Mouse (Mus musculus) hindbrain, embryonic 12.5 days (tissue): ENCODE measurements around the gene Rcor1. TPM values are rescaled to one million over a fixed set of nuclear protein-coding genes. Genes with fewer than 3 reads are reported as not detected.
"Not testable (repeated sequence)": the region's sequence is repeated elsewhere in the genome, so short reads cannot be mapped to it uniquely, and the experiment has no call there.

Source experiments
- ATAC-seq: fragments of 200-750 bp; cut with Nextera tagmentation; 2 replicates; pipeline ENCODE4 v1.8.0; 2017; ENCODE audit warnings: moderate TSS enrichment; ENCODE audit not compliant: low FRiP score
- H3K27ac ChIP-seq: fragments of 300-500 bp; sonication (generic); 2 replicates; pipeline ENCODE4 v1.5.1; 2016; ENCODE audit warnings: mild to moderate bottlenecking
- H3K27me3 ChIP-seq: fragments of 300-500 bp; sonication (generic); 2 replicates; pipeline ENCODE4 v1.6.1; 2016; ENCODE audit warnings: mild to moderate bottlenecking
- H3K36me3 ChIP-seq: fragments of 300-500 bp; sonication (generic); 2 replicates; pipeline ENCODE4 v1.6.1; 2016; ENCODE audit warnings: mild to moderate bottlenecking
- H3K4me1 ChIP-seq: fragments of 300-500 bp; sonication (generic); 2 replicates; pipeline ENCODE4 v1.6.1; 2016
- H3K4me2 ChIP-seq: fragments of 300-500 bp; sonication (generic); replicated peaks from 2 replicates; pipeline ENCODE4 v1.6.1; 2016; ENCODE audit warnings: mild to moderate bottlenecking
- H3K4me3 ChIP-seq: fragments of 300-500 bp; sonication (generic); 2 replicates; pipeline ENCODE4 v1.5.1; 2016; ENCODE audit warnings: mild to moderate bottlenecking
- H3K9ac ChIP-seq: fragments of 300-500 bp; sonication (generic); 2 replicates; pipeline ENCODE4 v1.6.1; 2016; ENCODE audit warnings: mild to moderate bottlenecking, moderate library complexity
- H3K9me3 ChIP-seq: fragments of 300-500 bp; sonication (generic); replicated peaks from 2 replicates; pipeline ENCODE4 v1.6.1; 2016; ENCODE audit warnings: mild to moderate bottlenecking
- whole genome bisulfite sequencing: fragments of 180-500 bp; shearing (Covaris S2); methylation state at CpG from one replicate; pipeline ENCODE4 v1.1.7; 2016; 5-methylcytosine and 5-hydroxymethylcytosine counted together
- polyA plus RNA-seq: library from polyadenylated mRNA; unstranded; fragments of >200 nt; fragmentation: Nextera tagmentation; extraction: Ambion mirVana; gene quantifications from 2 replicates; pipeline ENCODE4 v1.2.1, GENCODE M21; 2016

Gene Rcor1
- polyA plus RNA-seq, 1 experiment from 2014 or later, result 10.0 TPM

DNA sequence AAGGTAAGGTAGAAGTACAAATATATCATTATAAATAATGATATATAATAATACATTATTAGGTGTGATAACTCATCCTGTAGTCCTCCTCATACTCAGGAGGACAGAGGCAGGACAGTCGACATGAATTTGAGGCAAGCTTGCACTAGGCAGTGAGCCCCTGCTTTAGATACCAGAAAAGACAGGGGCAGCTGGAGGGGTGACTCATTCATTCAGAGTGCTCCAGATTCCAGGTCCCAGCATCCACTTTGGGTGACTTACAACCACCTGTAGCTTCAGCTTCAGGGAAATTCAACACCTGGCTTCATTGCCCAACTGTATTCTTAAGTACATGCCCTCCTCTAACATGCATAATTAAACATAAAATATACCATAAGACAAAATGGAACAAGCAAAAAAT lies 7.7 kb downstream of the Rcor1 start:
- Histone ChIP-seq H3K4me3 (no peak overlapping the region), H3K4me2 (no peak overlapping the region), H3K36me3 (peaks cover 17% of the 10 kb centered on the region), H3K27ac (no peak overlapping the region), H3K9me3 (no peaks in the 10 kb centered on the region), H3K27me3 (no peaks in the 10 kb centered on the region), H3K4me1 (no peaks in the 10 kb centered on the region), H3K9ac (no peak overlapping the region)
- 90% methylated on average over 1 of the region's 1 CpGs for WGBS
- ATAC-seq, result no peak

DNA sequence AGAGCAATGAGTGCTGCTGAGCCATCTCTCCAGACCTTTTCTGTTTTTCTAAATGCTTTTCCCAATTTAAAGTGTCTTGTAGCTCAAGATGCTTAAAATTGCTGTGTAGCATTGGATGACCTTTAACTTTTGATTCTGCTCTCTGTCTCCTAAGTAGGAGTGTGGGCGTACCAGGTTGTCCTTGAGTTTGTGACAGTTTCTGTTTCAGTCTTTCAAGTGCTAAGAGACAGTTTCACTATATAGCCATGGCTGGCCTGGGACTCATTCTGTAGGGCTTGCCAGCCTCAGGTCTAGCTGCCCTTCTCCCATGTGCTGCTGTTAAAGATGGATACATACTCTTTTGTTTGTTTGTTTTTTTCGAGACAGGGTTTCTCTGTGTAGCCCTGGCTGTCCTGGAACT lies 9.1 kb downstream of the Rcor1 start:
- no peaks in the 10 kb centered on the region for H3K9me3 ChIP-seq
- no peaks in the 10 kb centered on the region for H3K27me3 ChIP-seq
- H3K4me2 ChIP-seq, result no peak overlapping the region
- no peaks in the 10 kb centered on the region for H3K4me1 ChIP-seq
- H3K36me3 ChIP-seq, result peaks cover 10% of the 10 kb centered on the region
- ATAC-seq, result no peak
- no peak overlapping the region for H3K4me3 ChIP-seq
- no peak overlapping the region for H3K27ac ChIP-seq
- no peak overlapping the region for H3K9ac ChIP-seq
- 87% methylated on average over 2 of the region's 2 CpGs for WGBS

DNA sequence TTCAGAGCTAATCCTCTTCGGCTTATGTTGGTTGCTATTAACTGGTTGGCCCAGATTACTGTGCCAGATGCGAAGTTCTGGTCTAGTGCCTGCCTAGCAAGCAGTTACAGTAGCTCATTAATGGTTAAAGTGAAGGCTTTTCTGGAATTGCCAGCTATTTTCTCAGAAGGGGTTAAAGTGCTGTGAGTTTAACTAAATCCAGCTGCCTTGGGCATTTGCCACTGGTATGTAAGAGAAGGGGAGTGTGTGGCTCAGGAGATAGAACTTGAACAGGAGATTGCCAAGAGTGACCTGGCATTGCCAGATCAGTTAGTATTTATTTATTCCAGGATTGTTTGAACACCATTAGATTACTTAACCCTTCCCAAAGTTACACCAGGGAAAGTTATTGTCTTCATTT lies 11.1 kb downstream of the Rcor1 start:
- no peak for ATAC-seq
- WGBS, result 93% methylated on average over 2 of the region's 2 CpGs
- H3K4me2 ChIP-seq, result no peak overlapping the region

DNA sequence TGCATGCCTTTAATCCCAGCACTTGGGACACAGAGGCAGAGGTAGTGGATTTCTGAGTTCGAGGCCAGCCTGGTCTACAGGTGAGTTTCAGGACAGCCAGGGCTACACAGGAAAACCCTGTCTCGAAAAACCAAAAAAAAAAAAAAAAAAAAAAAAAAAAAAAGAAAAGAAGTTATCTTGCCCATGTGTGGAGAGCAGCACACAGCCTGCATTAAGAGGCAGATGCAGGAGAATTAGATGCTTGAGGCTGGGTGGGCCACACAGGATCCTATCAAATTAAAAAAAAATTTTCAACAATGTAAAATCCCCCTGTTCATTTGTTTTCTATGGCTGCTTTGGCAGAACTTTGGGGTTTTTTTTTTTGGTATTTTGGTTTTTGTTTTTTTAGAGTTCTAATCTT lies 24.2 kb downstream of the Rcor1 start:
- no peak overlapping the region for H3K27ac ChIP-seq
- H3K36me3 ChIP-seq, result peaks cover 3% of the 10 kb centered on the region; the same call in 1 of the 2 replicates
- H3K27me3 ChIP-seq, result no peaks in the 10 kb centered on the region
- H3K4me3 ChIP-seq, result no peak overlapping the region
- H3K4me2 ChIP-seq, result no peak overlapping the region
- no peak for ATAC-seq
- no peaks in the 10 kb centered on the region for H3K9me3 ChIP-seq
- peaks cover 4% of the 10 kb centered on the region; the same call in 1 of the 2 replicates for H3K4me1 ChIP-seq
- WGBS, result 91% methylated on average over 2 of the region's 2 CpGs
- no peak overlapping the region for H3K9ac ChIP-seq

More for the DNA sequence above, 11.1 kb downstream of the Rcor1 start:
- no peak overlapping the region for H3K9ac ChIP-seq
- H3K4me1 ChIP-seq, result no peaks in the 10 kb centered on the region
- no peak overlapping the region for H3K27ac ChIP-seq
- no peaks in the 10 kb centered on the region for H3K27me3 ChIP-seq
- H3K4me3 ChIP-seq, result no peak overlapping the region
- H3K36me3 ChIP-seq, result peaks cover 9% of the 10 kb centered on the region
- no peaks in the 10 kb centered on the region for H3K9me3 ChIP-seq

DNA sequence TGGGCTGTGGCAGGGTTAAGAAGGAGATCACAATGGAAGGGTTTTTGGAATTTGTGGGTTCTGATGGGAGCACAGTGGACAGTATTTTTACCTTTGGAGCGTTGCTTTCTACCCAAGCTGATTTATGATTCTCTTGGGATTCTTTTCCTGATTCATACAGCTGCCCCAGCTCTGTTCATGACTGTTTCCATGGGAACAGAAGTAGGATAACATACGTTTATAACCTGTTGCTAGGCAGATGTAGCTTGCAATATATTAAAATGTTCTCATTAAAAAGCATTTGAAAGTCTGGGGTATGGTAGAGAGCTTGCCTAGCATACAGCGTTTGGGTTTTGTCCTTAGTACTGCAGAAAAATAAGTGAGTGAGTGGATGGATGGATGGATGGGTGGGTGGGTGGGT lies 25.1 kb downstream of the Rcor1 start:
- 85% methylated on average over 3 of the region's 3 CpGs for WGBS
- H3K27ac ChIP-seq, result no peak overlapping the region
- H3K27me3 ChIP-seq, result no peaks in the 10 kb centered on the region
- H3K4me3 ChIP-seq, result no peak overlapping the region
- H3K4me1 ChIP-seq, result peaks cover 4% of the 10 kb centered on the region; the same call in 1 of the 2 replicates
- no peak overlapping the region for H3K4me2 ChIP-seq
- no peak overlapping the region for H3K9ac ChIP-seq
- no peaks in the 10 kb centered on the region for H3K9me3 ChIP-seq
- no peaks in the 10 kb centered on the region for H3K36me3 ChIP-seq
- no peak for ATAC-seq

DNA sequence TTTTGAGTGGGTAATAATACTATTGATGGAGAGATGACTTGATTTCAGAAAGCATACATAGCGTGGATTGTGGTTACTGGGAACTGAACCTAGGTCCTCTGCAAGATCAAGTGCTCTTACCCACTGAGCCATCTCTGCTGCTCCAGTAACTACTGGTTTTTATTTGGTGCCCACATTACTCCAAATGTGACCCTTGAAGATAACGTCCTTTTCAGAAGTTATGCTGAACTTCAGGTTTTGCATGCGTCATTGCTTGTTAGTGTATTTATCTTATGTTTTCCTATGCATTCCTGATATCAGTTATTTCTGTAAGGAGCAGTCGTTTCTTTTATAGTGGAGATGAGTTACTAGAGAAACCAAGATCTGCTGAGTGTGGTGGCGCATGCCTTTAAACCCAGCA lies 26.2 kb downstream of the Rcor1 start:
- Histone ChIP-seq H3K4me1 (peaks cover 4% of the 10 kb centered on the region; the same call in 1 of the 2 replicates), H3K9ac (no peak overlapping the region), H3K27ac (no peak overlapping the region), H3K9me3 (no peaks in the 10 kb centered on the region), H3K4me2 (no peak overlapping the region), H3K4me3 (no peak overlapping the region), H3K27me3 (no peaks in the 10 kb centered on the region), H3K36me3 (no peaks in the 10 kb centered on the region)
- no peak for ATAC-seq
- WGBS, result 97% methylated on average over 5 of the region's 5 CpGs

GRCm38 (mm10) chr12:111067816-111068215 lies 28.7 kb downstream of the Rcor1 start:
- Histone ChIP-seq H3K9me3 (no peaks in the 10 kb centered on the region), H3K4me1 (peaks cover 10% of the 10 kb centered on the region; the same call in 1 of the 2 replicates), H3K9ac (no peak overlapping the region), H3K27me3 (no peaks in the 10 kb centered on the region), H3K27ac (no peak overlapping the region), H3K4me2 (no peak overlapping the region), H3K4me3 (no peak overlapping the region), H3K36me3 (no peaks in the 10 kb centered on the region)
- WGBS, result 91% methylated on average over 13 of the region's 13 CpGs
- ATAC-seq, result no peak

DNA sequence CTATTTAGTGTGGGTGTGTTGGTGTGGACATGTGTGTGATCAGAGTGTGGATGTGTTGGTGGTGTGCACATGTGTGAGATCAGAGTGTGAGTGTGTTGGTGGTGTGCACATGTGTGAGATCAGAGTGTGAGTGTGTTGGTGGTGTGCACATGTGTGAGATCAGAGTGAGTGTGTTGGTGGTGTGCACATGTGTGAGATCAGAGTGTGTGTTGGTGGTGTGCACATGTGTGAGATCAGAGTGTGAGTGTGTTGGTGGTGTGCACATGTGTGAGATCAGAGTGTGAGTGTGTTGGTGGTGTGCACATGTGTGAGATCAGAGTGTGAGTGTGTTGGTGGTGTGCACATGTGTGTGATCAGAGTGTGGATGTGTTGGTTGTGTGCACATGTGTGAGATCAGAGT lies 30.1 kb downstream of the Rcor1 start:
- not testable (repeated sequence) for H3K27ac ChIP-seq, H3K9ac ChIP-seq

GRCm38 (mm10) chr12:111071009-111071408 lies 31.9 kb downstream of the Rcor1 start:
- no peaks in the 10 kb centered on the region for H3K27me3 ChIP-seq
- H3K27ac ChIP-seq, result no peak overlapping the region
- no peak overlapping the region for H3K9ac ChIP-seq
- no peak for ATAC-seq
- no peak overlapping the region for H3K4me3 ChIP-seq
- 92% methylated on average over 5 of the region's 5 CpGs for WGBS
- no peak overlapping the region for H3K4me2 ChIP-seq
- H3K36me3 ChIP-seq, result no peaks in the 10 kb centered on the region
- peaks cover 6% of the 10 kb centered on the region; the same call in 1 of the 2 replicates for H3K4me1 ChIP-seq
- H3K9me3 ChIP-seq, result no peaks in the 10 kb centered on the region

More for the DNA sequence above, 30.1 kb downstream of the Rcor1 start:
- H3K4me1 ChIP-seq, H3K36me3 ChIP-seq, H3K4me3 ChIP-seq, H3K27me3 ChIP-seq, H3K9me3 ChIP-seq, H3K4me2 ChIP-seq, ATAC-seq: not testable (repeated sequence)

DNA sequence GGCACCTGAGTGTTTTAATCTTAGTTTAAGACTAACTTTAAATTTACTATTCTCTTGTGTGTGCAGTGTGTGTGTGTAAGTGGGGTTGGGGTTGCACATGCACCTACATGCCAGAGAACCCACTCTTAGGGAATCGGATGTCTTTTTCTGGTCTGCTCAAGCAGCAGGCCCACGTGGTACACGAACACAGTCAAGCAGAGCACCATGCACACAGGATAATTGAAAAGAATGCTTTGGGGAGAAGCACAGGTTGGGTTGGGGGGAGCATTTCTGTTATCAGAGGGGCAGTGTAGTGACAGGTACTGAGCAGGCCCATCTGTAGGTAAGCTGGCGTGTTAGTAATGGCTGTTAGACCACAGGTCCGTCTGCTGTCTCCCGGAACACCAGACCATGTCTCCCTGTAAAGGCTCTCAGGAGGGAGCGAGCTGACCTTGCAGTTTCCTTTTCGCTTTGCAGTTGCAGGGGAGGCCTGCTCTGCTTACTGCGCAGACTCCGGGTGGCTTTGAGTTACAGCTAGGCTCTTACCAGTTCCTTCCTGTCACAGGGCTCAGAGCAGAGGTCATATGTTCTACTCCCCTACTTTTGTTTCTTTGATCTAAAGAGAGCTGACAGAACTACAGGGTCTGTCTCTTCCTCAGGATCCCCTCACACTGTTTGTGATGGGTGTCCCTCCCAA lies 32.5 kb downstream of the Rcor1 start:
- Histone ChIP-seq H3K27me3 (no peaks in the 10 kb centered on the region), H3K4me1 (peaks cover 11% of the 10 kb centered on the region; the same call in 1 of the 2 replicates), H3K4me2 (no peak overlapping the region), H3K36me3 (no peaks in the 10 kb centered on the region), H3K4me3 (no peak overlapping the region), H3K27ac (no peak overlapping the region; the same call in 1 of the 2 replicates), H3K9me3 (no peaks in the 10 kb centered on the region), H3K9ac (no peak overlapping the region)
- 78% methylated on average over 10 of the region's 10 CpGs for WGBS
- no peak for ATAC-seq

DNA sequence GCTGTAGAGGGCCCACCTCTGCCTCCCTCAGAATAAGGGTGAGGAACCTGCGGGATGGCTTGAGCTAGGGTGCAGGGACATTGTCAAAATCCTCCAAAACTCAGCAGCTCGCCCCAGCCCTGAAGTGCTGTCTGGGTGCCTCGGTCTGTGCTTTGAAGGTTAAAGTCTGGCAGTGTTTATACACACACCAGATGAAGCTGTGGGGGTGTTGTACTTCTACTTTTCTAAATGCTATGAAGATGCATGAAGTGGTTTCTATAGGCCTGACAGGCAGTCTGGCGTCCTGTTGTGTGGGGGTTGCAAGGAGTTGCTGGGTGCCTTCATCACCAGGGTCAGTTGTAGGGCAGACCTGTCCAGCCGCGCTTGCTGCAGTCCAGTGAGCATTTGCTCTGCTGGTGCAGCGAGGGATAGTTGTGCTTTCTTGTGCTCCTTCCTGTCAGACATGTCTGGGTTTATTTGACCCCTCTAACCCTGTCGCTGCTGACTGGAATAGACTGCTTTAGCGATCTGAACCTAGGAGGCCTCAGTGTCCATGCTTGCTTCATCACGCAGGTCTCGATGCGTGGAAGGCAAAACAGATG lies 37.3 kb downstream of the Rcor1 start:
- Histone ChIP-seq H3K27me3 (no peaks in the 10 kb centered on the region), H3K4me1 (peaks cover 10% of the 10 kb centered on the region; the same call in 1 of the 2 replicates), H3K4me2 (no peak overlapping the region), H3K9ac (no peak overlapping the region), H3K36me3 (no peaks in the 10 kb centered on the region), H3K4me3 (no peak overlapping the region), H3K27ac (no peak overlapping the region), H3K9me3 (no peaks in the 10 kb centered on the region)
- WGBS, result 61% methylated on average over 12 of the region's 12 CpGs
- no peak for ATAC-seq

GRCm38 (mm10) chr12:111085579-111085978 lies 46.4 kb downstream of the Rcor1 start:
- no peak overlapping the region for H3K4me2 ChIP-seq
- 95% methylated on average over 4 of the region's 4 CpGs for WGBS
- H3K4me1 ChIP-seq, result peaks cover 10% of the 10 kb centered on the region
- no peak overlapping the region for H3K4me3 ChIP-seq
- no peak for ATAC-seq
- H3K9ac ChIP-seq, result no peak overlapping the region
- peaks cover 11% of the 10 kb centered on the region for H3K36me3 ChIP-seq
- H3K27ac ChIP-seq, result no peak overlapping the region
- no peaks in the 10 kb centered on the region for H3K27me3 ChIP-seq
- H3K9me3 ChIP-seq, result no peaks in the 10 kb centered on the region

DNA sequence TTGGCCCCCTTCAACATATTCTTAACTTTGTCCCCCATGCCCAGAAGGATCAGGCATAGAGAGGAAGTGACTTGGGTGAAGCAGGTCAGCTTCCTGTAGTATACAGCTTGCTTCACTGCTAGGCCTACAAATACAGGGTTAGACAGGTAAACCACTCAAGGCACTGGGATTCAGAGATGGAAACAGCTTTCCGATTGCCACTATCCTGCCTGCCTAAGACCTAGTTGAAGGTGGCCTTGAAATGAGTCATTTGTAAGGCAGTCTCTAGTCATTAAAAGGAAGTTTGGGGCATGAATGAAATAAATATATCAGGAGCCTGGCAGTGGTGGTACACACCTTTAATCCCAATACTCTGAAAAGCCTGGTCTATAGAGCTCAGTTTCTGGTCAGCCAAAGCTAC lies 47.9 kb downstream of the Rcor1 start:
- peaks cover 11% of the 10 kb centered on the region for H3K36me3 ChIP-seq
- peaks cover 10% of the 10 kb centered on the region for H3K4me1 ChIP-seq
- H3K9ac ChIP-seq, result no peak overlapping the region
- H3K4me3 ChIP-seq, result no peak overlapping the region
- H3K4me2 ChIP-seq, result no peak overlapping the region
- H3K27me3 ChIP-seq, result no peaks in the 10 kb centered on the region
- no peak for ATAC-seq
- H3K27ac ChIP-seq, result no peak overlapping the region
- H3K9me3 ChIP-seq, result no peaks in the 10 kb centered on the region
- WGBS, result 90% methylated on average over 1 of the region's 1 CpGs
